Mouse (Mus musculus) erythroblast, embryonic 14.5 days (primary cell): ENCODE data around the gene Trim59.

ENCODE experiments used
- GATA1 ChIP-seq: IDR thresholded peaks from 2 replicates; pipeline ENCODE4 v1.6.1; 2012; ENCODE audit warnings: low read length, inconsistent platforms, mixed read lengths
- TAL1 ChIP-seq: IDR thresholded peaks from 3 replicates; pipeline ENCODE4 v1.6.1; 2012; ENCODE audit warnings: low read length, inconsistent platforms, mixed read lengths

DNA sequence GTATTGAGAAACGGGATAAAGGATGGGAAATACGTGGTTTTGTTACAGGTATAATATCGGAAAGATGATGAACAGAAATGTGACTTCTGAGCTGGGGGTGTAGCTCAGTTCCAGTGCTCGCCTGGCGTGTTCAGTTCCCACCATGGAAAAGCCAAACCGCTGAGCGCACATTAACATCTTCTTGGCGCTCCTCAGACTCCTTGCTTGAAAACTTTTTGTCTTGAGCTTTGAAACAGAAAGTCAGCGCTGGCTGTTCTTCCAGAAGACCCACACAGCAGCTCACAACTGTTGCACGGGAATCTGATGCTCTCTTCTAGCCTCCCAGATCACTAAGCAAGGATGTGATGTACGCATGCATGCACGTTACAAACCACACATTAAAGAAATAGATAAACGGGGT, 1.2 kb upstream of the Trim59 start:
- TF ChIP-seq GATA1, result no peak
- TF ChIP-seq TAL1, result no peak
